Mouse (Mus musculus) embryonic fibroblast, embryonic 13.5 days (primary cell): ENCODE results near the gene Ero1lb. TPM values are rescaled to one million over a fixed set of nuclear protein-coding genes. Genes with fewer than 3 reads are reported as not detected.

Source experiments
- H3K27ac ChIP-seq: 2 replicates; pipeline ENCODE4 v1.5.1; 2012; ENCODE audit warnings: low read length, control low read depth, inconsistent platforms; ENCODE audit not compliant: insufficient read depth
- H3K4me1 ChIP-seq: 2 replicates; pipeline ENCODE4 v1.6.1; 2011; ENCODE audit warnings: low read length; ENCODE audit not compliant: control insufficient read depth, insufficient read depth
- H3K4me3 ChIP-seq: 2 replicates; pipeline ENCODE4 v1.5.1; 2011; ENCODE audit warnings: mild to moderate bottlenecking, control low read depth, low read length; ENCODE audit not compliant: insufficient read depth
- CTCF ChIP-seq: IDR thresholded peaks from 2 replicates; pipeline ENCODE4 v1.5.1; 2011; ENCODE audit warnings: mild to moderate bottlenecking, control low read depth, low read length, moderate library complexity, borderline replicate concordance; ENCODE audit not compliant: insufficient read depth
- POLR2A ChIP-seq: IDR thresholded peaks from 2 replicates; pipeline ENCODE4 v1.6.1; 2011; ENCODE audit warnings: low read depth, mild to moderate bottlenecking, control low read depth, low read length, moderate library complexity
- polyA plus RNA-seq: library from polyadenylated mRNA; stranded (reverse); fragments of >200 nt; gene quantifications from 2 replicates; pipeline ENCODE4 v1.2.4, GENCODE M21; 2011; ENCODE audit warnings: low read depth; ENCODE audit not compliant: missing spikeins, insufficient read length

The Ero1lb gene
- polyA plus RNA-seq, 1 experiment = 2.1 TPM

- peaks cover 5% of the 10 kb centered on the region; the same call in 1 of the 2 replicates for H3K4me1 ChIP-seq
- no peak overlapping the region for H3K4me3 ChIP-seq
- TF ChIP-seq POLR2A (no peak), CTCF (no peak)
- no peak overlapping the region for H3K27ac ChIP-seq
Observed at GRCm38 (mm10) chr13:12542006-12542981, 23.4 kb upstream of the Ero1lb start.

- TF ChIP-seq POLR2A (no peak), CTCF (no peak)
- Histone ChIP-seq H3K27ac (no peak overlapping the region), H3K4me1 (peaks cover 5% of the 10 kb centered on the region; the same call in 1 of the 2 replicates), H3K4me3 (no peak overlapping the region)
Observed at GRCm38 (mm10) chr13:12543246-12543645, 22.4 kb upstream of the Ero1lb start.

- TF ChIP-seq POLR2A (no peak), CTCF (no peak)
- Histone ChIP-seq H3K4me3 (no peak overlapping the region), H3K27ac (no peak overlapping the region), H3K4me1 (peaks cover 5% of the 10 kb centered on the region; the same call in 1 of the 2 replicates)
Observed at GRCm38 (mm10) chr13:12543880-12544568, 21.6 kb upstream of the Ero1lb start.

DNA sequence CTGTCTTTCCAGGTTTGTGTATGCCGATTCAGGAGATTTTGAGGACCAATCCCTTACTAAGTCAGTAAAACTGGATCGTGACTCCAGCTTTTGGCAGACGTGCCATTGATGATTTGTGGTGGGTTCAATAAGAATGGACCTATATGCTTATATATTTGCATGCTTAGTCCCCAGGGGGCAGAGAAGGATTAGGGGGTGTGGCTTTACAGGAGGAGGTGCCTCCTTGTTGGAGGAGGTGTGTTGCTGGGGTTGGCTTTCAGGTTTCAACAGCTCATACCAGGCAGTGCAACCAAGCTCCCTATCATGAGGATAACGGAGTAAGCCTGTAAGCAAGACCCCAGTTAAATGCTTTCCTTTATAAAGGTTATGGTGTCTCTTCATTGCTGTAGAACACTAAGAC lies 11.5 kb upstream of the Ero1lb start:
- TF ChIP-seq POLR2A = no peak
- no peak for TF ChIP-seq CTCF
- H3K4me1 ChIP-seq = no peaks in the 10 kb centered on the region
- no peak overlapping the region for H3K4me3 ChIP-seq

DNA sequence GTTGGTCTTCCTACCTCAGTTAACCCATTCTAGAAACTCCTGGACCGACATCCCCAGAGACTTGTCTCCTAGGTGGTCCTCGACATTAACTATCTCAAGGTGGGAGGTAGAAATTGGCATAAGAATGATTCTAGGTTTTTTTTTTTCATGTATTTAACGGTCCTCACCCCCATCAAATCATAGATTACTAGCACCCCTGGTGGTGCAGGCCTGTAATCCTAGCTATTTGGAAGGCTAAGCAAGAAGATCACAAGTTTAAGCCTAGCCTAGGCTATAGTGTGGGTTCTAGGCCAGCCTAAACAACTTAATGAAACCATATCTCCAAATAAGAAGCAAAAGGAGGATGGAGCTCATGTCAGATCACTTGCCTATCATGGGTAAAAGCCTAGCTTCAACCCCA lies 6.6 kb upstream of the Ero1lb start:
- TF ChIP-seq POLR2A (no peak), CTCF (no peak)
- Histone ChIP-seq H3K4me1 (no peaks in the 10 kb centered on the region), H3K27ac (no peak overlapping the region), H3K4me3 (no peak overlapping the region)

More for the DNA sequence above, 11.5 kb upstream of the Ero1lb start:
- H3K27ac ChIP-seq = no peak overlapping the region

DNA sequence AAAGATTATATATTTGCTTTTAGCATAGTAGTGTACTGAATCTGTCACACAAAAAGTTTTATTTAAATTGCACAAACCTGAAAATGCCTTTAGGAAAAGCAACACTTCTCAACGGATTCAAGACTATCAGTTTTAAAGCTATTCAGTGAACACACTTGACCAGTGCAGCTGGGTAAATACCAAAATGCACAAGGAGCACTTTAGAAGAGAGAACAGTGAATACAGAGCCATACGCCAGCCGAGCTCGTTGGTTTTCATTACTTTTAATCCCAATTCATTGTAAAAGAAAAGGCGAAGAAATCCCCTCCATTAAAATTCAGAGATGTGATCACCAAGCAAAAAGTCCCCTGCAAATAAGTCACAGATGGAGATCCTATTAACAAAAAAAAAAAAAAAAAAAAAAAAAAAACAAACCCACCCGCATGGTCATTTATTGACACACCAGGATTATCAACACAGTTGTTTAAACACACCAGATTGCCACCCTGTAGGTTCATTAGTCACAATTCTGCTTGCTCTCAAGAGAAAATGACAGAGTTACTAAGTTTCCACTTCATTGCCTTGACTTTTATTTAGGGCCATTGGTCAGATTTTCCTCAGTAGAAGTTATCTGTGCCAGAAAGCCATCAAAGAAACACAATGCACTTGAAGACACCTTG lies 6.1 kb upstream of the Ero1lb start:
- no peak overlapping the region for H3K4me3 ChIP-seq
- no peak overlapping the region for H3K27ac ChIP-seq
- TF ChIP-seq CTCF = no peak
- TF ChIP-seq POLR2A = no peak
- no peaks in the 10 kb centered on the region for H3K4me1 ChIP-seq

DNA sequence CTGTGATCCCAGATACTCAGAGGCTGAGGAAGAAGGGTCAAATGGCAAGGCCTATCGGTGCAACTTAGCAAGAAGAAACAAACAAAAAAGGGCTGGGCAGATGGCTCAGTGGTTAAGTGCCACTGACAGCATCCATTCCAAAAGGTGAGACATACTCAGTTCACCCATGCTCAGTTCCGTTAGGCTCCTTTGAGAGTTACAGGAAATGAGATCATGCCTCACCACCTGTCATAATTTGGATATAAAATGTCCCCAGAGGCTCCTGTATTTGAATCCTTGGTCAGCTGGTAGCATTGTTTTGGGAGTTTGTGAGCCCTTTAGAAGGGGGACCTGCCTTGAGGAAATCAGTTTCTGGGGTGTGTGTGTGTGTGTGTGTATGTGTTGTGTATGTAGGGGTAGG lies 3.9 kb upstream of the Ero1lb start:
- no peaks in the 10 kb centered on the region for H3K4me1 ChIP-seq
- H3K27ac ChIP-seq = no peak overlapping the region
- no peak overlapping the region for H3K4me3 ChIP-seq
- TF ChIP-seq CTCF = no peak
- no peak for TF ChIP-seq POLR2A

GRCm38 (mm10) chr13:12562256-12562655 lies 3.4 kb upstream of the Ero1lb start:
- no peak overlapping the region for H3K4me3 ChIP-seq
- H3K27ac ChIP-seq = no peak overlapping the region
- H3K4me1 ChIP-seq = no peaks in the 10 kb centered on the region
- no peak for TF ChIP-seq CTCF
- TF ChIP-seq POLR2A = no peak

GRCm38 (mm10) chr13:12567936-12568335 lies 2.3 kb downstream of the Ero1lb start:
- no peaks in the 10 kb centered on the region for H3K4me1 ChIP-seq
- no peak for TF ChIP-seq POLR2A
- TF ChIP-seq CTCF = no peak
- H3K27ac ChIP-seq = no peak overlapping the region
- H3K4me3 ChIP-seq = no peak overlapping the region
